Mouse (Mus musculus) mouse trophoblast stem cell (cell line): ENCODE results near the gene Fkbp10.

Experiments
- in situ Hi-C, 2 experiments: fragments of 300-500 bp; cut with MseI, MboI; formaldehyde crosslinking; loops; 2 replicates in 1 of 2; 3 replicates in 1 of 2; pipeline ENCODE4 v1.15.1; 2025

Gene Fkbp10

DNA sequence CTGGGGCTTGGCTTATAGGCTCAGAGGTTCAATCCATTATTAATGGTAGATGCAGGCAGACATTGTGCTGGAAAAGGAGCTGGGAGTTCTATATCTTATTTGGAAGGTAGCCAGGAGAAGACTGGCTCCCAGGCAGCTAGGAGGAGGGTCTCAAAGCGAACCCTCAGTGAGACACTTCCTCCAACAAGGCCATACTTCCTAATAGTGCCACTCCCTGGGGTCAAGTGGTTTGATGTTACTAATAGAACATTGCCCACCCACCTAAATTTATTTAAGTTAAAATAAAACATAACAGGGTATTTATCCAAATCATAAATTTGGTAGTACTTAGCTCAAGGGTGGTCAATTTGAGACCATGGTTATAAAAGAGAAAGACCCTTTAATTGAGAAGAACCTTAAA, 50.3 kb downstream of the Fkbp10 start:
- in situ Hi-C loops, result no loop called here

DNA sequence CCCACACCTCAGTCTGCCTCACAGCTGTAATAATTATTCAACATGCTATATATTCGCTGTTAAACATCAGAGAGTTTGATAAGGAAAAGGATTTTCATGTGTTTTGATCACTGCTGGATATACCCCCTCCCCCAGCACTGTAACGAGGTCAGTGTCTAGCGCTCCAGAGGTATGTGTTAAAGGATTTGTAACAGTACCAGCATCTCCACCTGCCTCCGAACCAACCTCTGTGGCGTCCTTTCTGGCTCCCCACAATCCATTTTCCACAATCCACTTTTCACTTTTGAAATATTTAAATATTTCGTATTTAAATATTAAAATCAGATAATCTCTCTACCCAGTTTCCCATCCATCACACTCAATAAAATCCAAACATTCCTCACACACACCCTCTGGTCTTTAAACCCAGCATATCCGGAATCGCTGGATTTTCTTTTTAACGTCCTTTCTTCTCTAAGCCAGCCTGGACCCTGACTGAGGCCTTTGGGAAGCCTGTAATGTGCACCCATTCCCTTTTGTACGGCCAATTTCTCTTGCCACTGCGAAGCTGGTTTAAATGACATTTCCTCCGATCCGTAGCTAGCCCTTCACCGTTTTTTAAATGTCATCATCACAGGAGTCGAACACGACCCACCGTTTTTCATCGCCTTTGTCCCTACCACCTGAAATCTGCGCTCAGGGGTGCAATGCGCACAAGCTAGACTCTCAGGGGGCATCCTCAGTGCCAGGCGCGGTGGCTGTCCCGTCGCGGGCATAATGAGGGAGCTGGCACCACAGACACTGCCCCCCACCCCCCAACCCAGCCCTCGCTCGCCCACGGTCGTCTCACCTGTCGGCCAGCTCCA, 56.1 kb downstream of the Fkbp10 start:
- in situ Hi-C loops, result loop anchor here in 1 of 2 experiments (10.0 kb wide), 1 partner anchor 107 kb away; no protein-coding TSS in a partner anchor

DNA sequence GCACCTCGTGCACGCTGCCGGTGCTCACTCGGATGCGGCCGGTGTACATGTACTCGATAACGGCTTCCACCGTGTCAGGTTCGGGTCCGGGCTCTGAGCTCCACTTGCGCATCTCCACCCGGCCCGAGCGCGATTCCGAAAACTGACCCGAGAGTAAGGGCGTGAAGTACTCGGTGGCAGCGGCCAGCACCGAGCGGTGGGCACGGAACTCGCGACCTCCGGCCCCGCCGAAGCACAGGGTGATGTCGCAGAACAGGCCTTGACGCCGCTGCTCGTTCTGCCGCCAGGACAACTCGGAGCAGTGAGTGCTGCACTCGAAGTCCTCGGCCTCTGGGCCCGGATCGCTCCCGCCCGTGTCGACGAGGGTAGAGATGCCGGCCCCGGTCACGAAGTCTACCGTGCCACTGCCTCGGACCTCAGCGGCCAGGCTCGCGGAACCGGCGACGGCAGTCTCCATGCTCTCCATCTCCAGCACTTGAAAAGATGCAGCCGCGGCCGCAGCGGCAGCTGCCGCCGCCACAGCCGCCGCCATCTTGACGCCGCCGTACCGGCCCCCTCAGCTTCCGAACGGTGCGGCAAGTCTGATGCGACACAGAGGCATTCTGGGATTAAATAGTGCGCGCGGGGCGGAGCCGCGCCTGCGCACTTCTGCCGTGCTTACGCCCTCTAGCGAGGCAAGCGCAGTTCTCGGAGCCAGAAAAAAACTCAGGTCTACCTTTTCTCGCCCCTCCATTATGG, 56.9 kb downstream of the Fkbp10 start, which contains the start of gene Klhl11:
Gene Klhl11, minus strand, starts transcription at position 545 of the 738 bp plus-strand sequence.
- in situ Hi-C loops, result loop anchor here in 1 of 2 experiments (10.0 kb wide), 1 partner anchor 108 kb away; no protein-coding TSS in a partner anchor

DNA sequence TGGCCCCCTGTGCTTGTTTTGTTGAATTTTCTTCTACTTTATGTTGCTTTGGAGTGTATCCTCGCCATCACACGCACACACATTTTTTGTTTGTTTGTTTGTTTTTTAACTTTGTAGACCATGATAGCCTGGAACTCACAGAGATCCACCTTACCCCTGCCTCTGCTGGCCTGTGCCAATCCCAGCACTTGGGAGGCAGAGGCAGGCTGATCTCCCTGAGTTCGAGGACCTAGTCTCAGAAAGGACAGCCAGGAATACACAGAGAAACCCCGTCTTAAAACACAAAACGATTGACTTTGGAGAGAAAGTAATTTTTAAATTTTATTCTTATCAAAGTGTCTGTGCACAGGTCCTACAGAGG, 57.4 kb downstream of the Fkbp10 start:
- in situ Hi-C loops, result loop anchor here in 1 of 2 experiments (10.0 kb wide), 1 partner anchor 108 kb away; no protein-coding TSS in a partner anchor
